Mouse (Mus musculus) bone marrow, adult 2 months (tissue): ENCODE measurements around the gene Armc7.

ENCODE experiments used
- CTCF ChIP-seq: fragments of 200-500 bp; IDR thresholded peaks from 2 replicates; pipeline ENCODE4 v1.5.1; 2011; ENCODE audit warnings: low read length, control low read depth; ENCODE audit not compliant: control insufficient read depth, insufficient read depth
- POLR2A ChIP-seq: fragments of 200-500 bp; IDR thresholded peaks from 2 replicates; pipeline ENCODE4 v1.6.1; 2011; ENCODE audit warnings: low read depth, mild to moderate bottlenecking, control low read depth, low read length, borderline replicate concordance; ENCODE audit not compliant: control insufficient read depth

DNA sequence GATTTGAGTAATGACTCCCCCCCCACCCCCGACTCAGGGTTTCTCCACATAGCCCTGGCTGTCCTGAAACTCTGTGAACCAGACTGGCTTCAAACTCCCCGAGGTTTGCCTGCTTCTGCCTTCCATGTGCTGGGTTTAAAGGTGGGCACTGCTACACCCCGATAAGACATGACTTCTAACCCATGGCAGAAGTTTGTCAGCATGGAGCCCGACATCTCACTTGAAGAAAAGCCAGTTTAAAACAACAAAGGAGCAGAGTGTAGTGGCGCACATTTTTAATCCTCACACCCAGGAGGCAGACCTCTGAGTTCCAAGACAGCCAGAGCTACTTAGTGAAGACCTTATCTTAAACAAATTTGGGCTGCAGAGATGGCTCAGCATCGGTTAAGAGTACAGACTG is 16.9 kb downstream of the Armc7 start:
- TF ChIP-seq POLR2A (no peak), CTCF (no peak)
